Mouse (Mus musculus) left cerebral cortex, postnatal 4 days (tissue): ENCODE measurements around the gene Trp53bp1. TPM values are rescaled to one million over a fixed set of nuclear protein-coding genes. Genes with fewer than 3 reads are reported as not detected.

Experiments used
- DNase-seq: peaks from one replicate; pipeline ENCODE4 v3.0.0-alpha.2; 2022
- intact Hi-C: fragments of 180-260 bp; cut with DNase I; formaldehyde crosslinking; loops from one replicate; pipeline ENCODE4 v1.15.1; 2025
- total RNA-seq, 2 experiments: library from RNA; stranded (reverse); gene quantifications; 2 replicates each; pipeline ENCODE4 v1.2.3; 2021

Gene Trp53bp1
- total RNA-seq, 2 experiments from 2014 or later = 238 to 265 TPM

DNA sequence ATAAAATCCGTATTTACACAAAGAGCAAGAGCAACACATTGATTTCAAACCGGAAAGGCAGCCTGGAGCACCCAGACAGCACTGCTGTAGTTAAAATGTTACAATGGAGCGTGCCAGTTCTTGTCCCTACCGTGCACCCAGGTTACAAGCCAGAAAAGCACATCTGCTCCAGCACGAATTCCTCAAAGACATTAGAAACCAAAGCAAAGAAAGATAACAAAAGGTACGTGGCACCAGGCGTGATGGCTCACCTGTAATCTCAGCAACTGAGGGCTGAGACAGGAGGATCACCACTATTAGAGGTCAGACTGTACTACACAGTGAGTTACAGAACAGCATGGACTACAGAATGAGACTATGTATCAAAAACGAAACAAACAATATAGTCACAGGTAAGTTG lies 2.8 kb downstream of the Trp53bp1 start:
- intact Hi-C loops = no loop called here
- no peak for DNase-seq

DNA sequence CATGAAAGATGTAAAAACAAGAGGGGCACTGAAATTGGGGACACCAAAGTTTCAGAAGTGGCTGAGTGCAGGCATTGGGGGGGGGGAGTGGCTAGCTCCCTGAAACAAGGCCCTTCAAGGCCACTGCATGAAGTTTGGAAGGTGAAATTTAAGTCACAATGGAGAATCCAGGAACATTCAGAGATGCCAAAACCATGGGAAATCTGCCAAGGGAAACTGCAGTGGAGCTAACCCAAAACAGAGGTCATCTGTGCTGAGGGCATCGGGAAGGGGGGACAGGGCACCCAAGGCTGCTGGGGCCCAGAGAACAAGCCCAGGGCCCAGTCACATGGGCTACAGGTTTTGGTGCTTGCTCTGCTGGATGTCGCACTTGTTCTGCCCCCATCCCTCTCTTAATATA lies 21.4 kb downstream of the Trp53bp1 start:
- DNase-seq = no peak
- intact Hi-C loops = no loop called here

DNA sequence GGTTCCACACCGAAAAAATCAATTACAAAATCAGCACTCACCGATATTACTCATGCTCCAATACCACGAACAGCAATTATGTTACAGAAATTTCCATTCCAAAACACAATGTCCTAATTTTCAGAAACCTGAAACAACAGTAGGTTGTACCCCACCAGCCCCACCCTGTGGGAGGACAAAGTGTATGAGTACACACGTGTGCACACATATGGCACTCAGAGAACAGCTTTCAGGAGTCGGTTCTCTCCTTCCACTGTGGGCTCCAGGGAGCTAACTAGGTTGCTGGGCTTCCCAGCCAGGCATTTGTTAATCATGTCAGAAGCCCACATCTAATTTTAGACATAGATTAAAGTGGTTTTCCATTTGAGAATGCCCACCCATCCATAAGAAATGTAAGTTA lies 27.1 kb downstream of the Trp53bp1 start:
- intact Hi-C loops = no loop called here
- DNase-seq = no peak

DNA sequence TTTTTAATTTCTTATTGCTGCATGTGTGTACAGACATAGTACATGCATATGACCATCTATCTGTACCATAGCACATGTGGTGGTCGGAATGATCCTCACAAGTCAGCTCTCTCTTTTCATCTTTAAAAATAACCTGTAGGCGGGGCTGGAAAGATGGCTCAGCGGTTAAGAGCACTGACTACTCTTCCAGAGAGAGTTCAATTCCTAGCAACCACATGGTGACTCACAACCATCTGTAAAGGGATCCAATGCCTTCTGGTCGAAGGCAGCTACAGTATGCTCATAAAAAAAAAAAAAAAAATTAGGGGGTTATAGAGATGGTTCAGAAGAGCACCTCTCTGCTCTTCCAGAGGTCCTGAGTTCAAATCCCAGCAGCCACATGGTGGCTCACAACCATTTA lies 31.8 kb downstream of the Trp53bp1 start:
- intact Hi-C loops = no loop called here
- no peak for DNase-seq

DNA sequence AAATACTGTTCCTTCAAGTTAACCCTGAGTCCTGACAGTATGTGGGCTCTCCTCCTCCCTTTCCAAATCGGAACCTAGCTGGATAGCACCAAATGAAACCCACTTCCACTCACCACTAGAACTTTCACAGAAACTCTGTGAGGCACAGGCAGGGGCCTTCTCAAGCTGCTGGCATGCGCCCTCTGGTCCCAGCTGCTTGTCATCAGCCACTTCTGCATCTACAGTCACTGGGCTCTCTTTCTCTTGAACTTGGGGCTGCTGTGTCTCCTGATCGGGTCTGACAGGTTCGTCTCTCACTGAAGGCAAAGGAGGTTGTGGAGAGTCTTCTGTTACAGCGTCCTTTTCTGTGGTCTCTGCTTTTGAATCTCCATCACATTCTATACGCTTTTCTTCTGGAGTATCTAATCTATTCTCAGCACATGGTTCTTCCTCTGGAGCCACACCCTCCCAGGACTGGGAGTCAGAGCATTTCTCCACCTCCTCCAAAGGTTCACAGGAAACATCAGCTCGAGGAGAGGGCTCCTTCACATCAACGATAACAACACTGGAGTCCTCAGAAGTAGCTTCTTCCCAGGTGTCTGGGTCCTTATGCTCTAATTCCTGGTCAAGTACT lies 35.6 kb downstream of the Trp53bp1 start:
- no peak for DNase-seq
- intact Hi-C loops = no loop called here

DNA sequence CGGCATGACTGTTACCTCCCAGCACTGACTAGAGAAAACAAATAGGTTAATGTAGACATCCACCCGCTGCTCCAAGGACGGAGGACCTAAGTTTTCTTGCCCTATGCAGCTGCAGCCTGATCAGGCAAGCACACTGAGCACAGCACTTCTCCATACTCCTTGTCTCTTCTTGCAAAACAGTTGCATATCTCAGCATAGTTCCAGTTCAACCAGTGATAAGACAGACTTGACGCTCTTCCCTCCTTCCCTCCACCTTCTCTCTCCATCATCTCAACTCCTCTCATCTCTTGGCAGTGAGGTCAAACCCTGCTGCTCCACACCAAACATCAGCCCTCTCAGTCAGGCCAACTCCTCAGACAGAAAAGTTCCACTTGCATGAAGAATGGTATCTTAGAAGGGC lies 43.1 kb downstream of the Trp53bp1 start:
- intact Hi-C loops = no loop called here
- no peak for DNase-seq

DNA sequence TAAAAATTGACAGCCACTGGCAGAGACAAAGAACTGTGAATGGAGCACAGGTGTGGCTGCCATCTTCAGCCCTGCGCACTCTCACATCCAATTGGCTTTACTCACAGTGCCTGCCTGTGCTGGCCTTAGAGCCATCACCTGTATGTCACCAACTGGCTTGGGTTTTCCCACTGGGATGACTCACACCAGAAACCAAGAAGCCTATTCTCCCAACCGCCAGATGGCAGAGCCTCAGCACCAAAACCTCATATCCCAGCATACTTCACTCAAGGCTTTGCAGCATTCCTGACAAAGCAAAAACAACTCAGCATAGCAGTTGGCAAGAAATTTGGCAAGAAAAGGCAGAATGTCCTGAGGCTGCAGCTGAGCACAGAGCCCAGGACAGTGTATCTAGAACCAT lies 48.2 kb downstream of the Trp53bp1 start:
- intact Hi-C loops = no loop called here
- peak; percentile 13 for DNase-seq

DNA sequence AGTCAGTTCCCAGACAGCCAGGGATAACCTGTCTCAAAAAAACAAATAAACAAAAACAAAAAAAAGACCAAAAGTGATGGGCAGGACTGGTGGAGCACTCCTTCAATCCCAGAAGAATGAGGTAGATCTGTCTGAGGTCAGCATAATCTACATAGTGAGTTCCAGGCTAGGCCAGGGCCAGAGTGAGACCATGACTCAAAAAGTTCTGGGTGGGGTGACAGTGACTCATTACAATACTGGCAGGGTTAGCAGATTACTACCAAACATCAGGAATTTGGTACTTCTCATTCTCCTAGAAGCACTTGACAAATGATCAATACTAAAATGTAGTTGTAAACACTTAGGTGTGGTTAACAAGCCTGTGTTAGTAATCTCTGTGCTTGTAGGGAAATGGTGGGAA lies 51.2 kb downstream of the Trp53bp1 start:
- no peak for DNase-seq
- intact Hi-C loops = no loop called here

DNA sequence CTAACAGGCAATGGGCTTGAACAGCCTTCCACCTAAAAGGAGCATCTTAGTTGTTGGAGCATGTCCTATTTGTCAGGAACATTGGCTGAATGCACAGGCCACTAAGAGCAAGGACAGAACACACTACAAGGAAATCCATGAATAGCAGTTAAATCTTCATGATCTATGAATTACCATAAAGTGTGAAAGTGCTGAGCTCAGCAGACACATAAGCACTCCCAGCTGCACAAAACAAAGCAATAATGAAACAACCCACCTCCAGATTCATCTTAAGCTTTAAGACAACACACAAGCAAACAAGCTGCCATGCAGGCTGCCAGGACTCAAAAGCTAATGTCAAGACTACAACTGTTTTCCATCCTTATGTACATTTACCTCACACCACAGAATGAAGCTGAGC lies 52.0 kb downstream of the Trp53bp1 start:
- DNase-seq = no peak
- intact Hi-C loops = no loop called here

DNA sequence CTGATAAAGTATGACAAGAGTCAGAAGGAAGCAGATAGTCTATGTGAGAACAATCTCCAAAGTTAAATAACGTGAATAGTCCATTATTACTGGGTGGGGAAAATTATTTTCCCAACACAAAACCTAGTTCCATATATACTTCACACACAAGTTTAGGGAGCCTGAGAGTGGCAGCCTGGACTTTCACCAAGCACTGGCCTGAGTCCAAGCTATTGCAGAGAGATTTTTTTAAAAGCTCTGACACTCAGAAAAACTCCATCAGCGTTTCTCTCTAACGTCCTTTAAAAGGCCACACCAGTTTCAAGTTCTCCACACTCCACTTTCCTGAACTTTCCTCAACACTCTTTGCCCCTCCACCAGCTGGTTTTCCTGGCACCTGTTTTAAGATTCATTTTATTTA lies 56.7 kb downstream of the Trp53bp1 start:
- peak; percentile 8 for DNase-seq
- intact Hi-C loops = no loop called here

DNA sequence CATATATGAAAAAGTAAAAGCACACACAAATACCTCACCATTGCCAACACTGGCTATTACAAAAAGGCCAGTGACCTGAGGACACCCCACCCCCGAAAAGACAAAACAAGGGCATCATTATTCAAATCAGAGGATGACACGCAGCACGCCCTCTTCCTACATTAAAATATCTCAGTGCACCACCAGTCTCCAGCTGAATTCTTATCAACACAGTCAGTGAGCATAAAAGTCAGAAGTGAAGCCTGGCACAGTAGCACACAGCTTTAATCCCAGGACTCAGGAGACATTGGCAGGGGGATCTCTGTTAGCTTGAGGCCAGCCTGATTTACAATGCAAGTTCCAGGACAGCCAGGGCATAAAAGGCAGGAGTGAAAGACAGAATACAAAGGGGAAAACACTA lies 64.7 kb downstream of the Trp53bp1 start:
- no peak for DNase-seq
- intact Hi-C loops = no loop called here

DNA sequence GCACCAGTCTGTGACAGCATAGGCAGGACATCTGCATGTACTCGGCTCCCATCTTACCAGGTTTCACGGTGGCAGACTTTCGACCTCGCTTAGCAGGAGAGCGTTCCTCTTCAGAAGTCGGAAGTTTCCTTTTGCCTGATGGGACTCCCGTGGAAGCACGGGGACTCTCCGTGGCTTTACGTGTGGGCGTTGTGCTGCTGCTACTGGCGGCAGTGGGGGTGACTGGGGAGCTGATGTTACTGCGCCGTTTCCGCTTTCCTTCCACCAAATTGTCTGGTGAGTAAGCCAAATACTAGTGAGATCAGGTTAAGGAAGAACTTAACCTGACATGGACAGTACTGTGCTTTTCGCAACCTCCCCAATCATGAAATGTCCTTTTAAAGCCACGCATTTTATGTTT lies 66.9 kb downstream of the Trp53bp1 start:
- no peak for DNase-seq
- intact Hi-C loops = no loop called here

DNA sequence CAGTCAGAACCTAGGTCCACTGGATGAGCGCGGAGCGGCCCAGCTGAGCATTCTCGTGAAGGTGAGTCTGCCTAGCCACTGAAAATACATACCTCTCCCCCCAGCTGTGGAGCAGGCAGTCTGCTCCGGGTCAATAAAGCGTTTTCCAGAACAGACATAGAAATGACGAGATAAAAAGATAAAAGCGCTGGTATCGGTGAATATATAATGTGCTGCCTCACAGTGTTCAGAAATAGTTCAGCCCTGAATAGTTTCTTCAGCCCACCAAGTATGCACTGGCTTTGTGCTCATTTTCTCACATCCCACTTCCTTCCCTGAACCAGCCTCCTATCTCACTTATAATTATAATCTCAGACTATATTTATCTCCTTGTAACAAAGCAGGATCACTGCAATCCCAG lies 75.7 kb downstream of the Trp53bp1 start:
- intact Hi-C loops = no loop called here
- no peak for DNase-seq

DNA sequence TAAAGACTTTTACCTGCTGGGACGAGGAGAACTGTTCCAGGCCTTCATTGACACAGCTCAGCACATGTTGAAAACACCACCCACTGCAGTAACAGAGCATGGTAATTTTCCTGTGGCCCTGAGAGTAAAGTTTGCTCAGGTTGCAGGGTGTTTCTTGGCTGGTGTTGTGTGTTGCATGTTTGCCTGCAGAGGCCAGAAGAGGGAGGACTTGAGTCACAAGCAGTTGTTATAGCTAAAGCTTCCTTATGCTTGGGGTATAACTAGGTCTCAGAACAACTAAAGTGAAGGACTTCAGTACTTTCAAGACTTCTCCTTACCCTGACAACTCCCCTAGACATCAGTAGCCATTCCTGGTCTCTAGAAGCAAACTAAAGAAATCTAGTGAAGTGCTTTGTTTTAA lies 82.7 kb downstream of the Trp53bp1 start:
- DNase-seq = no peak
- intact Hi-C loops = no loop called here

DNA sequence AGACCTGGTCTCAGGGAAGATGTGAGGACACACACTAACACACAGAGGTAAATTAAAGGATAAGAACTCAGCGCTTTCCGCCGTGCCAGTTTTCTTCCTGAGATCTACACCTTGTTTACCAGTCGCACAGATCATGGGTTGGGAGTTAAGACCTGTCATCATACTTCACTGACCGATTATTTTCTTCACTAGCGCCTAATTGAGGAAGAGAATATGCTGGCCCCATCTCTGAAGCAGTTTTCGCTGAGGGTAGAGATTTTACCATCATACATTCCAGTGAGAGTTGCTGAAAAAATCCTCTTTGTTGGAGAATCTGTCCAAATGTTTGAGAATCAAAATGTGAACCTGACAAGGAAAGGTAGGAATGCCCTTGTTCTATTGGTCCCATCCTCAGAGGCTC lies 87.1 kb downstream of the Trp53bp1 start:
- intact Hi-C loops = no loop called here

DNA sequence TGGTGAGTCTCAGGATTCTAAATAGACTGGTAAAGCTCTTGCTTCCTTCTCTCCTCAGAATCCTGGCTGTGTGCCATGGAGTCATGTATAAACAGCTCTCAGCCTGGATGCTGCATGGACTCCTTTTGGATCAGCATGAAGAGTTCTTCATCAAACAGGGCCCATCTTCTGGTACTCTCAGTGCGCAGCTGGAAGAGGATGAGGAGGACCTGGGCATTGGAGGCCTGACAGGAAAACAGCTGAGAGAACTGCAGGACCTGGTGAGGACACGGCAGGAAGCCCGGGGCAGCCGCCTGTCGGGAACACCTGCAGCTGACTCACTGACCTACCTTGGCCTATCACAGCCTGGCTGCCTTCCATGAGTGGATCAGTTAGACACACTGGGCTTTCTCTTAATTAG lies 87.8 kb downstream of the Trp53bp1 start:
- intact Hi-C loops = no loop called here
- DNase-seq = no peak

More for the DNA sequence above, 87.1 kb downstream of the Trp53bp1 start:
- DNase-seq = no peak

DNA sequence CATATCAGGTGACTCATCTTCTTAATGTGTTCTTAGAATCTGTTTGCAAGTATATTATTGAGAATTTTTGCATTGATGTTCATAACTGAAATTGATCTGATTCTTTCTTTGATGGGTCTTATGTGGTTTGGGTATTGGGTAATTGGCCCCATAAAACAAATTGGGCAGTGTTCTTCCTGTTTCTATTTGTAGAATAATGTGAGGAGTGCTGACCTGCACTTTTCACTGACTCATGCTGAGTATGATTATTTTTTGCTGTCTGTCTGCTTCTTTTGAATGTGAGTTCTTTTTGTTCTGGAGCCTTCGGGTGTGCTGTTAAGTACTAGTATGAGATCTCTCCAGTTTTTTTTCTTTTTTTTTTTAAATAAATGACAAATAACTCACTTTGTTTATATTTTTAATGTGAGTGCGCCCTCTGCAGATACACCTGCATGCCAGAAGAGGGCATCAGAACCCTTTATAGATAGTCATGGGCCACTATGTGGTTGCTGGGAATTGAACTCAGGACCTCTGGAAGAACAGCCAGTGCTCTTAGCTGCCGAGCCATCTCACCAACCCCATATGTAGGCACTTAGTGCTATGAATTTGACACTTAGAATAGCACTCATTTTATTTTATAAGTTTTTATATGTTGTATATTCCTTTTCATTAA lies 92.3 kb downstream of the Trp53bp1 start:
- intact Hi-C loops = loop anchor here (10.0 kb wide), 1 partner anchor 216 kb away; no protein-coding TSS in a partner anchor
- DNase-seq = no peak

DNA sequence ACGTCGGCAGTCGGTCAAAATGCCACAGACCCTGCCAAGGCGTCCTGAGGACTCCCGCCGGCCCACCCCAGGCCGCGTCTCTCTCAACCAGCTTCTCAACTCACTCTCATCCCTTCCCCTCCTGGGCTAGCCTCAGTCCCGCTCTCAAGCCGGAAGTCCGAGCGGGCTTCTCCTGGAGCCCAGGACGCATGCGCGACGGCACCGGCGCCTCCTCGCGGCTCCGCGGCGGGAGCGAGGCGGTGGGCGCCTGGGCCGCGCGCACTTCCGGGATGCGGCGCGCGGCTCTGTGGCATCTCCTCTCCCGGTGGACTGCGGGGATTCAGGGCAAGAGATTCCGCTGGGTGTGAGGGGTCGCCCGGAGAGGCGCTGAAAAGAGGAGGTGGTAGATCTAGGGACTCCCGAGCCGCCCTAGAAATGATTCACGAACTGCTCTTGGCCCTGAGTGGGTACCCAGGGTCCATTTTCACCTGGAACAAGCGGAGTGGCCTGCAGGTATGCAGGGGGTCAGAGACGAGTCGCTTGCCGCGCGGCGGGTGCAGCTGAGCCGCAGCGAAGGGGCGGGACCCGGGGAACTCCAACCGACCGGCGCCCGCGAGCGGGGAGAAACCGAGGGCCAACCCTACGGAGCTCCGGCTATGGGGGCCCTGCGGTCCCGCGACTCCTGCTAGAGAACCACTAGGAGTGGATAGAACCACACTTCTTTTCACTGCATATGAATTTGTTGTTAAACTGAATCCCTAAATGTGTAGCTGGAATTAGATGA lies 100.0 kb downstream of the Trp53bp1 start, which contains the start of gene Zscan29:
TSS of gene Zscan29 (minus strand) at position 146 of the 763 bp plus-strand sequence.
- DNase-seq = peak; percentile 93
- intact Hi-C loops = loop anchor here (10.0 kb wide), 1 partner anchor 224 kb away; no protein-coding TSS in a partner anchor

DNA sequence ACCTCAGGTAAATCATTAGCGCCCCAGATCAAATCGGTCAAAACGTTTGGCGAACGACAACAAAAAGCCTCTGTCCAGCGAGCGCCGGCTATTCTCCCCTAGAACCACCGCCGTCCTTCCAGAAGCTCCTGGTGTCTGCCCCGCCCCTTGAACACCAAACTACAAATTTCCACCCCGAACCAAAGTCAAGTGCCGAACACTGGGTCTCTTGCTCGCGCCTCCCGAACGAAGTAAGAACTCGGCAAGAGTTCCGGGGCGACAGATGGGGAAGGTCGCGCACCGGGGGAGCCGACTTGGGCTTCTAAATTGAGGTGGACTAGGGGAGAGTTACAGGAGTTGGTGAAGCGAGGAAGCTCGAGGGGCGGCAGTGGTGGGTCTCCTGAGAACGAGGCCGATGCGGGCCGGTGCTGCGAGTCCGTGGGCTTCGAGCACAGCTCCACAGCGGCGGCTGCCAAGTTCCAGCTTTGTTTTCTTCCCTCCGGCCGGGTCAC lies 100.7 kb downstream of the Trp53bp1 start, which contains the start of gene Tubgcp4:
TSS of gene Tubgcp4 (plus strand) at position 174 of the 491 bp plus-strand sequence.
- intact Hi-C loops = loop anchor here (10.0 kb wide), 1 partner anchor 224 kb away; no protein-coding TSS in a partner anchor

DNA sequence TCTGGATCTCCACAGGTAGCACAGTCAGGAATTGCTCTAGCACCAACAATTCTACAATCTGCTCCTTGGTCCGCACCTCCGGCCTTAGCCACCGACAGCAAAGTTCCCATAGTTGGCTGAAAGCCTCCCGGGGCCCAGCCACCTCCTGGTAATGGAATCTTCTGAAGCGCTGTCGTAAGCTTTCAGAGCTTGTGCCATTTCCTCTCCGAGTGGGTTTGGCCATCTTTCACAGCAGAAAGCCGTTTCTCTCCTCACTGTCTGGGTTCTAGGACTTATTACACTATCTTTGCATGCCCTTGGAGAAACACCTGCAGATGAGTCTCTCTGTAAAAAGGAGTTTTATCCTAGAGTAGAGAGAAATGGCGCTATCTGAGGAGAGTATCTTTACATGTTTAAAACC lies 101.3 kb downstream of the Trp53bp1 start:
- peak; percentile 19 for DNase-seq
- intact Hi-C loops = loop anchor here (10.0 kb wide), 1 partner anchor 225 kb away; no protein-coding TSS in a partner anchor

More for the DNA sequence above, 100.7 kb downstream of the Trp53bp1 start, which contains the start of gene Tubgcp4:
- DNase-seq = no peak

DNA sequence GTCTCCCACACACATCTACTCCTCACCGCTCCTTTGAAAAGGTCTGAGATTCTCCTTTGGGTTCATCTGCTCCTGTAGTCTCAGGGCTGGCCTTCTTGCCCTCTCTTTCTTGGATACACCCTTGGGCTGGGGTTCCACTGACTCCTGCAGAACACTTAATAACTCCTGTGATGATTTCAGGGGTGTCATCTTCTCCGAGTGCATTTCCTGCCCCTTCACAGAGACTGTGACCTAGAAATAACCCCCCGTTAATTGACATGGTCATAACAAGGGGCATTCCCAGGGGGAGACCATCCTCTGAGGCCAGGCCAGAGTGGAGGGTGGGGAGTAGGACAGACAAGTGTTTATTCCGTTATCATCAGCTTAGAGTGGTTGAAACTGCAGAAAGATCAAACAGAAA lies 102.0 kb downstream of the Trp53bp1 start:
- intact Hi-C loops = no loop called here
- no peak for DNase-seq
